Mouse (Mus musculus) brain, embryonic 14.5 days (tissue): ENCODE results near the gene Bst1.

Experiments
- CTCF ChIP-seq: fragments of 200-500 bp; IDR thresholded peaks from 2 replicates; pipeline ENCODE4 v1.5.1; 2012; ENCODE audit warnings: inconsistent platforms, mild to moderate bottlenecking, moderate library complexity, borderline replicate concordance; ENCODE audit not compliant: insufficient read depth, insufficient read length; ENCODE audit errors: extremely low read depth
- POLR2A ChIP-seq: fragments of 200-500 bp; IDR thresholded peaks from 2 replicates; pipeline ENCODE4 v1.6.1; 2012; ENCODE audit warnings: mild to moderate bottlenecking, inconsistent platforms, borderline replicate concordance; ENCODE audit not compliant: poor library complexity, insufficient read depth, insufficient read length, severe bottlenecking; ENCODE audit errors: extremely low read depth

DNA sequence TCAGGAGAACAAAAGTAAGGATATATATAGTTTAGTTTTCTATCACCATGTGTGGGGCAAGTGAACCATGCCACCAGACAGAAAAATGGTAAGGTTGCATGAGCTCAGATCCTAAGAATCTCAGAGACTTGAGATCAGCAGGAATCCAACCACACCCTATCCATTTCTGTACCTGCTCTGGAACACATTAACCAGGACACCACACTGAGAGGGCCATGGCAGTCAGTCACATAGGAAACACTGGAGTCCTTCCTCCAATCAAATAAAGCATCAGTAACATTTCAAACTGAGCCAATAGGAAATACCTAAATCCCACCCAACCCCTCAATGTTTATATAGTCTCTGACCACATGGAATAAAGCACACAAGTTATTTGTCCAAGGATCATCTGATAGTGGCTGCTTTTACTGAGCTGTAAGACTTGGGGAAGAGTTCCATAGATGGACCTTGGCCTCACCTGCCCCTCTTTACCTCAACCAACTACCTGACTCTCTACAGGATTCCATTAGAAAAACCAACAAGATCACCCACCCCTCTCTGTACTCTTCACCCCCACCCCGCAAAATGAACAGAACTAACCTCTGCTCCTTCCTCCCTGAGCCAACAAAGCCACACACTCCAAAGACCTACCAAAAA lies 8.1 kb upstream of the Bst1 start:
- TF ChIP-seq CTCF: no peak
- TF ChIP-seq POLR2A: no peak
